Mouse (Mus musculus) cortical plate, adult 2 months (tissue): Measurements from ENCODE around the gene Xrcc3. TPM values are rescaled to one million over a fixed set of nuclear protein-coding genes. Genes with fewer than 3 reads are reported as not detected.
A peak's percentile ranks its signal among the peaks of the same experiment; 100 is the strongest.

Experiments used
- H3K27ac ChIP-seq: fragments of 200-500 bp; 2 replicates; pipeline ENCODE4 v1.5.1; 2012; ENCODE audit warnings: low read length, control low read depth, inconsistent platforms; ENCODE audit not compliant: insufficient read depth
- H3K4me1 ChIP-seq: fragments of 200-500 bp; 2 replicates; pipeline ENCODE4 v1.6.1; 2011; ENCODE audit warnings: low read length; ENCODE audit not compliant: control insufficient read depth, insufficient read depth
- H3K4me3 ChIP-seq: fragments of 200-500 bp; 2 replicates; pipeline ENCODE4 v1.5.1; 2011; ENCODE audit warnings: mild to moderate bottlenecking, low read length, control low read depth; ENCODE audit not compliant: insufficient read depth
- CTCF ChIP-seq: fragments of 200-500 bp; IDR thresholded peaks from 2 replicates; pipeline ENCODE4 v1.5.1; 2011; ENCODE audit warnings: mild to moderate bottlenecking, control low read depth, low read length; ENCODE audit not compliant: insufficient read depth; ENCODE audit errors: extremely low read depth
- POLR2A ChIP-seq: fragments of 200-500 bp; IDR thresholded peaks from 2 replicates; pipeline ENCODE4 v1.6.1; 2011; ENCODE audit warnings: mild to moderate bottlenecking, low read length, control low read depth; ENCODE audit not compliant: insufficient read depth; ENCODE audit errors: extremely low read depth
- polyA plus RNA-seq: library from polyadenylated mRNA; depleted of rRNA; stranded (reverse); fragments of >200 nt; gene quantifications from 2 replicates; pipeline ENCODE4 v1.2.3, GENCODE M21; 2012

Gene Xrcc3
- polyA plus RNA-seq, 1 experiment, result 13.8 TPM

GRCm38 (mm10) chr12:111790090-111790489, 23.6 kb downstream of the Xrcc3 start:
- Histone ChIP-seq H3K4me3 (no peak overlapping the region), H3K4me1 (peaks cover 5% of the 10 kb centered on the region), H3K27ac (no peak overlapping the region)
- TF ChIP-seq CTCF, result no peak
- no peak for TF ChIP-seq POLR2A

- H3K27ac ChIP-seq, result no peak overlapping the region
- H3K4me1 ChIP-seq, result peaks cover 4% of the 10 kb centered on the region
- no peak overlapping the region for H3K4me3 ChIP-seq
- TF ChIP-seq CTCF, result no peak
- TF ChIP-seq POLR2A, result no peak
Observed at GRCm38 (mm10) chr12:111787015-111787414, 26.7 kb downstream of the Xrcc3 start.

- TF ChIP-seq POLR2A, result no peak
- no peak for TF ChIP-seq CTCF
- Histone ChIP-seq H3K27ac (no peak overlapping the region), H3K4me3 (no peak overlapping the region), H3K4me1 (no peaks in the 10 kb centered on the region; the same call in 1 of the 2 replicates)
Observed at GRCm38 (mm10) chr12:111785174-111785573, 28.5 kb downstream of the Xrcc3 start.

- TF ChIP-seq CTCF (no peak), POLR2A (no peak)
- no peak overlapping the region for H3K27ac ChIP-seq
- H3K4me1 ChIP-seq, result peaks cover 7% of the 10 kb centered on the region
- H3K4me3 ChIP-seq, result no peak overlapping the region
Observed at GRCm38 (mm10) chr12:111779544-111779943, 34.1 kb downstream of the Xrcc3 start.

- Histone ChIP-seq H3K4me3 (no peak overlapping the region), H3K27ac (no peak overlapping the region), H3K4me1 (peaks cover 9% of the 10 kb centered on the region)
- TF ChIP-seq CTCF (no peak), POLR2A (no peak)
Observed at GRCm38 (mm10) chr12:111777919-111778318, 35.8 kb downstream of the Xrcc3 start.

- 0 out of 2 replicates have a peak overlapping the region, but pooled peaks have one; percentile 19 for H3K27ac ChIP-seq
- TF ChIP-seq CTCF, result no peak
Observed at GRCm38 (mm10) chr12:111774845-111775244, 38.8 kb downstream of the Xrcc3 start.

GRCm38 (mm10) chr12:111774156-111774555, 39.5 kb downstream of the Xrcc3 start:
- H3K27ac ChIP-seq, result no peak overlapping the region
- TF ChIP-seq POLR2A (no peak), CTCF (no peak)
- peaks cover 11% of the 10 kb centered on the region for H3K4me1 ChIP-seq
- H3K4me3 ChIP-seq, result no peak overlapping the region

More at GRCm38 (mm10) chr12:111774845-111775244, 38.8 kb downstream of the Xrcc3 start:
- H3K4me1 ChIP-seq, result peaks cover 9% of the 10 kb centered on the region
- no peak overlapping the region for H3K4me3 ChIP-seq

GRCm38 (mm10) chr12:111770651-111771050, 43.0 kb downstream of the Xrcc3 start:
- Histone ChIP-seq H3K4me1 (peaks cover 31% of the 10 kb centered on the region), H3K4me3 (no peak overlapping the region)

GRCm38 (mm10) chr12:111769816-111770577, 43.7 kb downstream of the Xrcc3 start:
- no peak overlapping the region for H3K27ac ChIP-seq
- no peak for TF ChIP-seq POLR2A
- TF ChIP-seq CTCF, result no peak

More at GRCm38 (mm10) chr12:111770651-111771050, 43.0 kb downstream of the Xrcc3 start:
- TF ChIP-seq POLR2A (no peak), CTCF (no peak)
- no peak overlapping the region for H3K27ac ChIP-seq

GRCm38 (mm10) chr12:111769306-111769705, 44.4 kb downstream of the Xrcc3 start:
- H3K4me3 ChIP-seq, result no peak overlapping the region
- H3K27ac ChIP-seq, result no peak overlapping the region
- TF ChIP-seq CTCF, result peak; percentile 27; the same call in 1 of the 2 replicates
- TF ChIP-seq POLR2A, result no peak
- peaks cover 25% of the 10 kb centered on the region for H3K4me1 ChIP-seq

More at GRCm38 (mm10) chr12:111769816-111770577, 43.7 kb downstream of the Xrcc3 start:
- Histone ChIP-seq H3K4me1 (peaks cover 31% of the 10 kb centered on the region), H3K4me3 (no peak overlapping the region)
